26 mouse cellular contexts compared by ENCODE assay signal in genomic region chr4:115894281-115894680, GRCm38 (mm10). TPM values are rescaled to one million over a fixed set of nuclear protein-coding genes. Genes with fewer than 3 reads are reported as not detected.
DNase-seq lines count a peak whose midpoint lies in the region; ATAC-seq and TF ChIP-seq lines count a peak whose summit lies in the region.
"Had no signal": no experiment of that assay in that cellular context is flagged by ENCODE, and none has a peak within 500 bp of the region (broad histone marks: within the 10 kb centered on the region; RNA-seq: fewer than 3 reads in every experiment).

No protein-coding gene starts in this region.

- 15% methylated on average over 3 of the region's 3 CpGs for WGBS in kidney, embryonic 14.5 days
- 13% methylated on average over 3 of the region's 3 CpGs for WGBS in kidney, adult 2 months

- no peak for TF ChIP-seq CTCF in kidney, adult 2 months (conservative IDR thresholded peaks at IDR 0.05; ENCODE audit: insufficient read depth, insufficient read length, low read depth, low read length)

- TF ChIP-seq POLR2A in kidney, adult 2 months (IDR thresholded peaks at IDR 0.05; ENCODE audit: low read depth, low read length), result no peak

- H3K4me3 ChIP-seq in kidney, embryonic 14.5 days (ENCODE audit: low read length), result no peak overlapping the region
- no peak overlapping the region for H3K4me3 ChIP-seq in kidney, adult 2 months (ENCODE audit: insufficient read depth, low read depth, low read length)
- H3K4me3 ChIP-seq: forebrain, embryonic 10.5 days; hindbrain, embryonic 12.5 days; limb, embryonic 13.5 days; liver, embryonic 12.5 days; neural tube, embryonic 15.5 days had no signal

- H3K27me3 ChIP-seq in kidney, embryonic 14.5 days (ENCODE audit: control insufficient read depth, insufficient read depth, low read length), result peaks cover 50% of the 10 kb centered on the region
- peaks cover 2% of the 10 kb centered on the region for H3K27me3 ChIP-seq in kidney, adult 2 months (replicated peaks; ENCODE audit: control insufficient read depth, insufficient read depth, low read length)

- H3K4me2 ChIP-seq in kidney, embryonic 14.5 days (replicated peaks; ENCODE audit: low read depth, low read length), result no peak overlapping the region
- H3K4me2 ChIP-seq: hindbrain, embryonic 12.5 days; limb, embryonic 13.5 days; liver, embryonic 12.5 days; midbrain, embryonic 11.5 days; neural tube, embryonic 15.5 days had no signal

- peaks cover 15% of the 10 kb centered on the region for H3K4me1 ChIP-seq in kidney, embryonic 14.5 days (ENCODE audit: control insufficient read depth, insufficient read depth, low read length)
- H3K4me1 ChIP-seq in kidney, adult 2 months (ENCODE audit: control insufficient read depth, insufficient read depth, low read length), result no peaks in the 10 kb centered on the region

- no peak for ATAC-seq in kidney, embryonic 14.5 days (ENCODE audit: low FRiP score, low TSS enrichment)
- ATAC-seq: forebrain, postnatal 0 days; intestine, postnatal 0 days; liver, embryonic 12.5 days had no signal

- H3K36me3 ChIP-seq in kidney, embryonic 14.5 days (ENCODE audit: control insufficient read depth, insufficient read depth, low read length), result no peaks in the 10 kb centered on the region
- no peaks in the 10 kb centered on the region for H3K36me3 ChIP-seq in kidney, adult 2 months (ENCODE audit: control insufficient read depth, insufficient read depth, low read length)
- H3K36me3 ChIP-seq: forebrain, embryonic 10.5 days; hindbrain, embryonic 12.5 days; limb, embryonic 13.5 days; liver, embryonic 12.5 days; neural tube, embryonic 15.5 days had no signal

- H3K9me3 ChIP-seq in kidney, embryonic 14.5 days (ENCODE audit: control insufficient read depth, low read length), result no peaks in the 10 kb centered on the region
- H3K9me3 ChIP-seq: forebrain, embryonic 10.5 days; hindbrain, embryonic 12.5 days; limb, embryonic 13.5 days; liver, embryonic 12.5 days; neural tube, embryonic 15.5 days had no signal

- no peak overlapping the region for H3K27ac ChIP-seq in kidney, embryonic 14.5 days (ENCODE audit: low read depth, low read length)
- H3K27ac ChIP-seq in kidney, adult 2 months (ENCODE audit: insufficient read depth, low read depth, low read length), result no peak overlapping the region
- H3K27ac ChIP-seq: forebrain, embryonic 10.5 days; hindbrain, embryonic 12.5 days; limb, embryonic 13.5 days; liver, embryonic 12.5 days; neural tube, embryonic 15.5 days had no signal

- H3K9ac ChIP-seq in kidney, embryonic 14.5 days (ENCODE audit: low read depth, low read length), result no peak overlapping the region
- H3K9ac ChIP-seq: forebrain, postnatal 0 days; hindbrain, embryonic 12.5 days; limb, embryonic 13.5 days; liver, embryonic 12.5 days; neural tube, embryonic 15.5 days had no signal

- DNase-seq in kidney, adult 18-20 months, result peak; percentile 78
- peak; percentile 88 for DNase-seq in kidney, adult 2 months
- peak; percentile 72 for DNase-seq in kidney, postnatal 14 days
- no peak for DNase-seq in ovary, postnatal 10 days (ENCODE audit: low spot score)
- DNase-seq in lung, adult 18-20 months, result no peak
- no peak for DNase-seq in frontal cortex, postnatal 10 days (ENCODE audit: low spot score in 2 of 2)
- DNase-seq: cerebellum, adult 18-20 months; cerebellum, postnatal 36 days; forebrain, postnatal 0 days; gastrocnemius, postnatal 25 days; heart, adult 18-20 months; lung, adult 2 months; lung, postnatal 14 days; thymus, adult 18-20 months; thymus, postnatal 36 days had no signal

RNA-seq across cellular contexts. Expression of gene 6430628N08Rik, which starts 3.8 kb away (rescaled TPM):
- polyA plus RNA-seq in kidney, embryonic 14.5 days (2014; fragmentation: Nextera tagmentation; extraction: Ambion mirVana), result not detected in 2 replicates
- polyA plus RNA-seq in kidney, adult 2 months (2012; rRNA removed), result not detected in 2 replicates
- polyA plus RNA-seq: forebrain, embryonic 10.5 days; heart, embryonic 14.5 days; intestine, postnatal 0 days; limb, embryonic 13.5 days; liver, embryonic 12.5 days; lung, adult 2 months; small intestine, adult 2 months; stomach, embryonic 16.5 days had no signal

RNA-seq across cellular contexts. Expression of gene Kncn, which starts 10.1 kb away (rescaled TPM):
- polyA plus RNA-seq in kidney, embryonic 14.5 days (2014; fragmentation: Nextera tagmentation; extraction: Ambion mirVana), result not detected in 2 replicates
- polyA plus RNA-seq in kidney, adult 2 months (2012; rRNA removed), result 0.07 TPM in 1 of 2 replicates, not detected in the other
- polyA plus RNA-seq: forebrain, embryonic 10.5 days; heart, embryonic 14.5 days; hindbrain, embryonic 12.5 days; intestine, postnatal 0 days; limb, embryonic 13.5 days; liver, embryonic 12.5 days; lung, adult 2 months; midbrain, embryonic 11.5 days; small intestine, adult 2 months; stomach, embryonic 16.5 days had no signal

RNA-seq across cellular contexts. Expression of gene Dmbx1, which starts 45.4 kb away (rescaled TPM):
- polyA plus RNA-seq in kidney, embryonic 14.5 days (2014; fragmentation: Nextera tagmentation; extraction: Ambion mirVana), result not detected in 2 replicates
- polyA plus RNA-seq in kidney, adult 2 months (2012; rRNA removed), result not detected in 2 replicates
- polyA plus RNA-seq: heart, embryonic 14.5 days; intestine, postnatal 0 days; limb, embryonic 13.5 days; liver, embryonic 12.5 days; lung, adult 2 months; small intestine, adult 2 months; stomach, embryonic 16.5 days had no signal

RNA-seq across cellular contexts. Expression of gene Mknk1, which starts 55.3 kb away (rescaled TPM):
- polyA plus RNA-seq in kidney, embryonic 14.5 days (2014; fragmentation: Nextera tagmentation; extraction: Ambion mirVana), result 17.6 and 19.6 TPM in 2 replicates
- polyA plus RNA-seq in kidney, adult 2 months (2012; rRNA removed), result 30.6 and 33.8 TPM in 2 replicates

Comparison
In these comparisons a context has a peak if more than half of its experiments do, and no peak if none do; other contexts are left out.
1. DNase-seq: peak in kidney, adult 18-20 months (single experiment), kidney, adult 2 months (single experiment) and kidney, postnatal 14 days (single experiment); none in ovary, postnatal 10 days (single experiment), lung, adult 18-20 months (0 of 2) and frontal cortex, postnatal 10 days (0 of 2).